Mouse (Mus musculus) megakaryocyte, embryonic 14.5 days (primary cell): ENCODE results near the gene Swsap1. TPM values are rescaled to one million over a fixed set of nuclear protein-coding genes. Genes with fewer than 3 reads are reported as not detected.

Experiments used
- H3K27me3 ChIP-seq: replicated peaks from 2 replicates; pipeline ENCODE3; 2012; ENCODE audit warnings: inconsistent platforms
- H3K36me3 ChIP-seq: replicated peaks from 2 replicates; pipeline ENCODE3; 2012; ENCODE audit warnings: low read length, inconsistent platforms, mixed read lengths
- H3K4me1 ChIP-seq: 2 replicates; pipeline ENCODE4 v1.6.1; 2012; ENCODE audit warnings: inconsistent platforms
- H3K4me3 ChIP-seq: replicated peaks from 2 replicates; pipeline ENCODE3; 2012; ENCODE audit warnings: moderate library complexity, mild to moderate bottlenecking, inconsistent platforms
- H3K9me3 ChIP-seq: 2 replicates; pipeline ENCODE4 v1.6.1; 2012; ENCODE audit warnings: inconsistent platforms
- FLI1 ChIP-seq: IDR thresholded peaks from 2 replicates; pipeline ENCODE4 v1.6.1; 2012; ENCODE audit warnings: low read length, inconsistent platforms, mixed read lengths
- GATA1 ChIP-seq: IDR thresholded peaks from 3 replicates; pipeline ENCODE4 v1.6.1; 2012; ENCODE audit warnings: mixed read lengths, low read length, inconsistent platforms, borderline replicate concordance
- polyA plus RNA-seq: library from polyadenylated mRNA; stranded (reverse); fragments of >175 nt; gene quantifications from 2 replicates; pipeline ENCODE4 v1.2.3, GENCODE M21; 2012; ENCODE audit warnings: low replicate concordance; ENCODE audit not compliant: insufficient read depth

The Swsap1 gene
- polyA plus RNA-seq, 1 experiment, result 3.9 TPM

- Histone ChIP-seq H3K27me3 (peaks cover 64% of the 10 kb centered on the region), H3K9me3 (no peaks in the 10 kb centered on the region), H3K36me3 (no peaks in the 10 kb centered on the region), H3K4me3 (no peak overlapping the region), H3K4me1 (peaks cover 26% of the 10 kb centered on the region)
- TF ChIP-seq GATA1, result no peak
- TF ChIP-seq FLI1, result no peak
These were observed 20.0 kb upstream of the Swsap1 start for GRCm38 (mm10) chr9:21935466-21936131.

DNA sequence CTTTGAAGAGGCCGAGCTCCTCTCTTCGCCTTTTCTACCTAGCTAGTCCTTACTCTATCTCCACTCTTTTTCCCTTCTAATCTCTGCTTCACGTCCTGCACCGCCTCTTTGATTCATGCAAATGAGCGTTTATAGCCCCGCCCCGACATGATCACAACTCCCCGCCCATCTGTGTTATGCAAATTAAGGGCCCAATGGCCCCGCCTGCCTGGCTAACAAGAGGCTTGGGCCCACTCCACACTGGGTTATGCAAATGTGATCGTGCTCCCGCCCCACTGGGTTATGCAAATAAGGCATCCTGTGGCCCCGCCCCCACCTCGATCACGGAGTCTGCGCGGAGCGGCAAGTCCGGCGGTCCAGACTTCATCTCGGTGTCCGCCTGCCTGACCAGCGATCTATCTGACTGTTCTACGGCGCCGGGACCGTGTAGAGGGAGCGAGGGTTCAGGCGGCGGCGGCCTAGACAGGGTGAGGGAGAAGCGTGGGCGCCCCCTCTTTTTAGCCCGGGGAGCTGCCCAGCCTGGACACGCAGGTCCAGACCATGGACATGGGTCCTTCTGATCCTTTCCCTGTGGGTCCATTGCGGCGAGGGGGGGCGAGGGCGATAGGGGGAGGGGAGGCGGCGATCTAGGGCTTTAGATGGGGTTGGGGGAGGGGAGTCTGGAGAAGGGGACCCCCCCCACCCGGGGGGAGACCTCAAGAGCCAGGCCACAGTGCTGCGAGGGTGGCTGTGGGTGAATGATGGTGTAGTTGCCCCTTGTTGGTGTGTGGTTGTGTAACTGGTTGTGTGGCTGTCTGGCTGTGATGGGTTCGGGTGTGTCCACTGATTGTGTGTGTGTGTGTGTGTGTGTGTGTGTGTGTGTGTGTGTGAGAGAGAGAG lies 18.6 kb upstream of the Swsap1 start, which contains the start of gene Plppr2:
TSS of gene Plppr2 (plus strand) at position 342 of the 879 bp plus-strand sequence.
- H3K4me1 ChIP-seq, result peaks cover 22% of the 10 kb centered on the region
- H3K9me3 ChIP-seq, result no peaks in the 10 kb centered on the region
- H3K27me3 ChIP-seq, result peaks cover 63% of the 10 kb centered on the region
- TF ChIP-seq FLI1, result no peak
- TF ChIP-seq GATA1, result no peak
- peak within 1 kb of the TSS; percentile 91 for H3K4me3 ChIP-seq
- H3K36me3 ChIP-seq, result no peaks in the 10 kb centered on the region

- peak overlapping the region; percentile 56 for H3K4me3 ChIP-seq
- H3K27me3 ChIP-seq, result peaks cover 60% of the 10 kb centered on the region
These were observed 17.8 kb upstream of the Swsap1 start for GRCm38 (mm10) chr9:21937711-21938175.

DNA sequence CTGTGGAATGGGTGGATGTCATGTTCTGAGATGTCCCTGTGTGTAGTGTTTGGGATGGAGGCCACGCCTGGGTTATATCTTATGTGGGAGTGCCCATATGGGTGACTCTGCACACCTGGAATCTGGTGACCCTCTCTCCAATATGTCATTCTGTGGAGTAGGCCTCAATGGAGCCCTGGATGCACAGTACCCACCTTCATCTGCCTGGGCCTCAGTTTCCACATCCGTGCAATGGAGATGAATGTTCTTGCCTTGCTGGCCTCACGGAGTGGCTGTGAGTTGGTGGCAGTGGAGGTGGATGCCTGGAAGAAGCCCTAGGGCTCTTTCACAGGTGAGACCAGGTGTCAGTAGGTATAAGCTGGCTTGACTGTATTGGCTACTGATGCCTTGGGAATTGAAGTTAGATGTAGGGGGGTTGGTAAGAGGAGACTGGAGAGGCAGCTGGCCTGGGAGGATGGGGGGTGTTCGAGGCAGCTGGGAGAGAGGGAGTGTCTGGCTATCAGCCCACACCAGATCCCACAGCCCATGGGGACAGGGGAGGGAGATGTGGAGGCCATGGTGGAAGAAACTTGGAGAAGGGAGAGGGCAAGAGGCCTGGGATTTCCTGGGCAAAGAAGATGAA lies 17.2 kb upstream of the Swsap1 start:
- no peaks in the 10 kb centered on the region for H3K36me3 ChIP-seq
- H3K27me3 ChIP-seq, result peaks cover 56% of the 10 kb centered on the region
- peaks cover 3% of the 10 kb centered on the region for H3K9me3 ChIP-seq
- peaks cover 22% of the 10 kb centered on the region for H3K4me1 ChIP-seq
- TF ChIP-seq GATA1 (no peak), FLI1 (no peak)
- H3K4me3 ChIP-seq, result no peak overlapping the region

More at GRCm38 (mm10) chr9:21937711-21938175, 17.8 kb upstream of the Swsap1 start:
- TF ChIP-seq GATA1 (no peak), FLI1 (no peak)
- no peaks in the 10 kb centered on the region for H3K36me3 ChIP-seq
- H3K4me1 ChIP-seq, result peaks cover 22% of the 10 kb centered on the region
- H3K9me3 ChIP-seq, result no peaks in the 10 kb centered on the region

- Histone ChIP-seq H3K9me3 (peaks cover 13% of the 10 kb centered on the region), H3K4me1 (peaks cover 18% of the 10 kb centered on the region), H3K27me3 (peaks cover 64% of the 10 kb centered on the region), H3K36me3 (no peaks in the 10 kb centered on the region), H3K4me3 (no peak overlapping the region)
- TF ChIP-seq FLI1 (no peak), GATA1 (no peak)
These were observed 12.5 kb upstream of the Swsap1 start for GRCm38 (mm10) chr9:21943046-21943445.

DNA sequence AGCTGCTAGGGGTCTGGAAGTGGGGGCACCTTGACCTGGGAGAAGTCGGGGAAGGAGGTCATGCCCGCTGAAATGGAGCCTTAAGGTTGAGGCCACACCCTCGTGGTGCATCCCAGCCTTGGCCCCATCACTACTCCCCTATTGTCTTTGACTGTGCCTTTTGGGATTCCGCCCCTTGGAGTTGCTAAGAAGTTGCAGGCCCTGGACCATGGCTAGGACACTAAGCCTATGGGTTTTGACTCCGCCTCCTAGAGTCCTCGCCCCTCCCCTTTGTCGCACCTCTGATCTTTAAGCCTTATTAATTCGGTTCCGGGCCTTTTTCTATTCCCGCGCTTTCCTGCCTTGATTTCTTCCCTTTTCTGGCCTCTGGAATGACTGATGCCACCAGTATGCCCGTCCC lies 11.9 kb upstream of the Swsap1 start:
- H3K27me3 ChIP-seq, result peaks cover 64% of the 10 kb centered on the region
- H3K4me1 ChIP-seq, result peaks cover 13% of the 10 kb centered on the region
- no peaks in the 10 kb centered on the region for H3K36me3 ChIP-seq
- peaks cover 13% of the 10 kb centered on the region for H3K9me3 ChIP-seq
- TF ChIP-seq GATA1, result no peak
- no peak for TF ChIP-seq FLI1
- H3K4me3 ChIP-seq, result no peak overlapping the region

- no peak for TF ChIP-seq FLI1
- no peak for TF ChIP-seq GATA1
- Histone ChIP-seq H3K4me1 (peaks cover 13% of the 10 kb centered on the region), H3K4me3 (no peak overlapping the region), H3K36me3 (no peaks in the 10 kb centered on the region), H3K9me3 (peaks cover 13% of the 10 kb centered on the region), H3K27me3 (peaks cover 65% of the 10 kb centered on the region)
These were observed 11.3 kb upstream of the Swsap1 start for GRCm38 (mm10) chr9:21944267-21944666.

GRCm38 (mm10) chr9:21947540-21948130 lies 7.9 kb upstream of the Swsap1 start:
- Histone ChIP-seq H3K36me3 (no peaks in the 10 kb centered on the region), H3K9me3 (peaks cover 22% of the 10 kb centered on the region), H3K27me3 (peaks cover 50% of the 10 kb centered on the region), H3K4me1 (peaks cover 15% of the 10 kb centered on the region), H3K4me3 (peak overlapping the region; percentile 81)
- TF ChIP-seq GATA1 (no peak), FLI1 (no peak)

GRCm38 (mm10) chr9:21948146-21948545 lies 7.4 kb upstream of the Swsap1 start:
- TF ChIP-seq GATA1, result no peak
- no peak for TF ChIP-seq FLI1
- H3K27me3 ChIP-seq, result peaks cover 50% of the 10 kb centered on the region
- H3K36me3 ChIP-seq, result no peaks in the 10 kb centered on the region
- peaks cover 22% of the 10 kb centered on the region for H3K9me3 ChIP-seq
- H3K4me3 ChIP-seq, result no peak overlapping the region
- H3K4me1 ChIP-seq, result peaks cover 15% of the 10 kb centered on the region

- Histone ChIP-seq H3K4me3 (no peak overlapping the region), H3K4me1 (peaks cover 18% of the 10 kb centered on the region), H3K9me3 (peaks cover 16% of the 10 kb centered on the region), H3K36me3 (no peaks in the 10 kb centered on the region), H3K27me3 (peaks cover 44% of the 10 kb centered on the region)
- TF ChIP-seq GATA1 (no peak), FLI1 (no peak)
These were observed 6.8 kb upstream of the Swsap1 start for GRCm38 (mm10) chr9:21948790-21949189.
